ENCODE assay signal across 20 mouse cellular contexts in genomic region chr13:46041475-46041874, GRCm38 (mm10).
DNase-seq lines count a peak whose midpoint lies in the region; ATAC-seq and TF ChIP-seq lines count a peak whose summit lies in the region.
"Had no signal": no experiment of that assay in that cellular context is flagged by ENCODE, and none has a peak within 500 bp of the region (broad histone marks: within the 10 kb centered on the region; RNA-seq: fewer than 3 reads in every experiment).

No protein-coding gene starts in this region.

- no peak for DNase-seq in layer of hippocampus, adult 2 months (ENCODE audit: low spot score in 2 of 2)
- no peak for DNase-seq in layer of hippocampus, adult 8-10 months (ENCODE audit: low spot score in 2 of 2)
- peak; percentile 40 for DNase-seq in Muller cell, postnatal 12 days (ENCODE audit: inconsistent ontology term)
- no peak for DNase-seq in frontal cortex, postnatal 25 days (ENCODE audit: low spot score in 2 of 2)
- DNase-seq: adrenal gland, postnatal 10 days; cerebellum, adult 11-12 months; cerebellum, adult 9-10 months; cerebellum, postnatal 25 days; gastrocnemius, postnatal 25 days; heart, postnatal 10 days; heart, postnatal 4 days; kidney, adult 18-20 months had no signal

- H3K9ac ChIP-seq in forebrain, embryonic 12.5 days: no peak overlapping the region
- no peak overlapping the region for H3K9ac ChIP-seq in forebrain, embryonic 16.5 days (replicated peaks; ENCODE audit: low read depth, low read length)
- H3K9ac ChIP-seq in hindbrain, embryonic 16.5 days (ENCODE audit: low read depth, low read length): no peak overlapping the region
- H3K9ac ChIP-seq: embryonic facial prominence, embryonic 12.5 days; hindbrain, embryonic 12.5 days had no signal

- no peaks in the 10 kb centered on the region for H3K27me3 ChIP-seq in forebrain, embryonic 12.5 days
- no peaks in the 10 kb centered on the region for H3K27me3 ChIP-seq in forebrain, embryonic 16.5 days (replicated peaks; ENCODE audit: control insufficient read depth, insufficient read depth, low read length)
- H3K27me3 ChIP-seq in hindbrain, embryonic 16.5 days (replicated peaks; ENCODE audit: control insufficient read depth, insufficient read depth, low read length): no peaks in the 10 kb centered on the region
- H3K27me3 ChIP-seq: embryonic facial prominence, embryonic 12.5 days; hindbrain, embryonic 12.5 days had no signal

- H3K4me2 ChIP-seq in forebrain, embryonic 12.5 days: 0 out of 2 replicates have a peak overlapping the region, but pooled peaks have one; percentile 4
- H3K4me2 ChIP-seq in forebrain, embryonic 16.5 days (ENCODE audit: low read length): no peak overlapping the region
- no peak overlapping the region for H3K4me2 ChIP-seq in hindbrain, embryonic 16.5 days (ENCODE audit: low read length)
- H3K4me2 ChIP-seq: embryonic facial prominence, embryonic 12.5 days; hindbrain, embryonic 12.5 days had no signal

- peaks cover 41% of the 10 kb centered on the region for H3K4me1 ChIP-seq in forebrain, embryonic 12.5 days
- peaks cover 44% of the 10 kb centered on the region for H3K4me1 ChIP-seq in forebrain, embryonic 16.5 days (replicated peaks; ENCODE audit: control insufficient read depth, insufficient read depth, low read length)
- H3K4me1 ChIP-seq in hindbrain, embryonic 16.5 days (ENCODE audit: control insufficient read depth, insufficient read depth, low read depth, low read length): peaks cover 3% of the 10 kb centered on the region; the same call in 1 of the 2 replicates
- H3K4me1 ChIP-seq: embryonic facial prominence, embryonic 12.5 days had no signal

- no peaks in the 10 kb centered on the region for H3K36me3 ChIP-seq in forebrain, embryonic 12.5 days (replicated peaks)
- no peaks in the 10 kb centered on the region for H3K36me3 ChIP-seq in forebrain, embryonic 16.5 days (ENCODE audit: control insufficient read depth, insufficient read depth)
- H3K36me3 ChIP-seq in hindbrain, embryonic 16.5 days (ENCODE audit: control insufficient read depth, insufficient read depth, low read length): no peaks in the 10 kb centered on the region
- H3K36me3 ChIP-seq: embryonic facial prominence, embryonic 12.5 days; heart, embryonic 10.5 days; hindbrain, embryonic 12.5 days had no signal

- TF ChIP-seq CTCF in layer of hippocampus, adult 2 months (conservative IDR thresholded peaks at IDR 0.05): no peak

- no peak for ATAC-seq in forebrain, embryonic 12.5 days (ENCODE audit: low FRiP score)
- ATAC-seq in forebrain, embryonic 16.5 days: peak; percentile 32
- ATAC-seq in hindbrain, embryonic 16.5 days: no peak
- no peak for ATAC-seq in monocyte, adult 5-6 weeks (replicated peaks; ENCODE audit: insufficient number of reproducible peaks, low FRiP score, low TSS enrichment, poor library complexity, severe bottlenecking)
- ATAC-seq: hindbrain, postnatal 0 days had no signal

- no peak overlapping the region for H3K4me3 ChIP-seq in layer of hippocampus, adult 2 months
- no peak overlapping the region for H3K4me3 ChIP-seq in forebrain, embryonic 12.5 days (replicated peaks)
- no peak overlapping the region for H3K4me3 ChIP-seq in forebrain, embryonic 16.5 days (replicated peaks; ENCODE audit: low read length)
- H3K4me3 ChIP-seq in hindbrain, embryonic 16.5 days (ENCODE audit: low read length): no peak overlapping the region
- H3K4me3 ChIP-seq: embryonic facial prominence, embryonic 12.5 days; heart, embryonic 10.5 days; hindbrain, embryonic 12.5 days had no signal

- WGBS in forebrain, embryonic 12.5 days: 35% methylated on average over 4 of the region's 4 CpGs
- WGBS in forebrain, embryonic 16.5 days: 15% methylated on average over 4 of the region's 4 CpGs
- 77% methylated on average over 4 of the region's 4 CpGs for WGBS in hindbrain, embryonic 16.5 days

- H3K9me3 ChIP-seq in forebrain, embryonic 12.5 days: no peaks in the 10 kb centered on the region
- H3K9me3 ChIP-seq in forebrain, embryonic 16.5 days (ENCODE audit: control insufficient read depth, low read length): no peaks in the 10 kb centered on the region
- no peaks in the 10 kb centered on the region for H3K9me3 ChIP-seq in hindbrain, embryonic 16.5 days (ENCODE audit: control insufficient read depth, low read length)
- H3K9me3 ChIP-seq: embryonic facial prominence, embryonic 12.5 days; heart, embryonic 10.5 days; hindbrain, embryonic 12.5 days had no signal

- H3K27ac ChIP-seq in layer of hippocampus, adult 2 months: peak overlapping the region; percentile 62; the same call in 1 of the 2 replicates
- peak overlapping the region; percentile 56 for H3K27ac ChIP-seq in forebrain, embryonic 12.5 days
- H3K27ac ChIP-seq in forebrain, embryonic 16.5 days (ENCODE audit: low read length): no peak overlapping the region; the same call in none of the 2 replicates
- no peak overlapping the region for H3K27ac ChIP-seq in hindbrain, embryonic 16.5 days (ENCODE audit: low read depth, low read length)
- H3K27ac ChIP-seq: embryonic facial prominence, embryonic 12.5 days; hindbrain, embryonic 12.5 days; hindbrain, postnatal 0 days had no signal

Comparison
In these comparisons a context has a peak if more than half of its experiments do, and no peak if none do; other contexts are left out.
1. H3K27ac ChIP-seq: peak in layer of hippocampus, adult 2 months (single experiment) and forebrain, embryonic 12.5 days (single experiment); none in forebrain, embryonic 16.5 days (single experiment) and hindbrain, embryonic 16.5 days (single experiment).